Mouse (Mus musculus) effector memory CD4-positive, alpha-beta T cell, adult 5 months (primary cell): ENCODE data around the gene Prorsd1. TPM values are rescaled to one million over a fixed set of nuclear protein-coding genes. Genes with fewer than 3 reads are reported as not detected.

Experiments
- polyA plus RNA-seq: library from polyadenylated mRNA; unstranded; fragments of 100-300 nt; shearing (Covaris generic); gene quantifications from one replicate; pipeline ENCODE4 v1.2.1, GENCODE M21; 2017

The Prorsd1 gene
- polyA plus RNA-seq = 17.8 TPM

GRCm38 (mm10) chr11:29514682-29515412 lies at the start of gene Prorsd1:
Gene Prorsd1 (minus strand): TSS chr11:29515033.

GRCm38 (mm10) chr11:29547752-29548503 lies 33.1 kb upstream of the Prorsd1 start, which contains the start of the genes Clhc1 and Rps27a:
Gene Clhc1 (plus strand): TSS chr11:29547950.
Gene Rps27a (minus strand): TSS chr11:29548109.

GRCm38 (mm10) chr11:29525988-29526794 lies 11.4 kb upstream of the Prorsd1 start, which contains the start of gene Mtif2:
Gene Mtif2 (plus strand): TSS chr11:29526408.

Other genes starting within 250 kb of the Prorsd1 start
- gene Ccdc88a, start 141.4 kb downstream of the Prorsd1 start, polyA plus RNA-seq = 1.5 TPM
- 33.1 TPM for gene Mtif2, start 11.4 kb upstream of the Prorsd1 start, polyA plus RNA-seq
- gene Clhc1, start 32.9 kb upstream of the Prorsd1 start, polyA plus RNA-seq = 0.42 TPM
- gene Rps27a, start 33.1 kb upstream of the Prorsd1 start, polyA plus RNA-seq = 470 TPM
- 26.4 TPM for gene Rtn4, start 177.9 kb upstream of the Prorsd1 start, polyA plus RNA-seq